Mouse (Mus musculus) embryo, embryonic 11.5 days (tissue): ENCODE measurements around the gene Sh3glb1.

ENCODE experiments used
- DNase-seq: peaks from one replicate; pipeline ENCODE4 v3.0.0-alpha.2; 2012; ENCODE audit warnings: low read depth, low spot score

The Sh3glb1 gene

GRCm38 (mm10) chr3:144715033-144715432 is 5.1 kb downstream of the Sh3glb1 start:
- DNase-seq, result no peak

GRCm38 (mm10) chr3:144714606-144715005 is 5.5 kb downstream of the Sh3glb1 start:
- no peak for DNase-seq

GRCm38 (mm10) chr3:144714126-144714525 is 6.0 kb downstream of the Sh3glb1 start:
- DNase-seq, result no peak

- no peak for DNase-seq
Observed at GRCm38 (mm10) chr3:144711607-144712206, 8.4 kb downstream of the Sh3glb1 start.

- DNase-seq, result no peak
Observed at GRCm38 (mm10) chr3:144708612-144709011, 11.5 kb downstream of the Sh3glb1 start.

- no peak for DNase-seq
Observed at GRCm38 (mm10) chr3:144703959-144704358, 16.2 kb downstream of the Sh3glb1 start.

GRCm38 (mm10) chr3:144698790-144699433 is 21.2 kb downstream of the Sh3glb1 start:
- no peak for DNase-seq

GRCm38 (mm10) chr3:144697942-144698341 is 22.2 kb downstream of the Sh3glb1 start:
- no peak for DNase-seq

- no peak for DNase-seq
Observed at GRCm38 (mm10) chr3:144697154-144697553, 23.0 kb downstream of the Sh3glb1 start.

- DNase-seq, result no peak
Observed at GRCm38 (mm10) chr3:144694941-144695340, 25.2 kb downstream of the Sh3glb1 start.

GRCm38 (mm10) chr3:144694040-144694439 is 26.1 kb downstream of the Sh3glb1 start:
- DNase-seq, result no peak

- no peak for DNase-seq
Observed at GRCm38 (mm10) chr3:144692052-144692451, 28.1 kb downstream of the Sh3glb1 start.

- peak; percentile 56 for DNase-seq
Observed at GRCm38 (mm10) chr3:144689236-144689635, 30.9 kb downstream of the Sh3glb1 start.

GRCm38 (mm10) chr3:144688284-144688683 is 31.9 kb downstream of the Sh3glb1 start:
- no peak for DNase-seq

- DNase-seq, result no peak
Observed at GRCm38 (mm10) chr3:144687618-144688017, 32.5 kb downstream of the Sh3glb1 start.

- DNase-seq, result no peak
Observed at GRCm38 (mm10) chr3:144686146-144686545, 34.0 kb downstream of the Sh3glb1 start.

- no peak for DNase-seq
Observed at GRCm38 (mm10) chr3:144683136-144683814, 36.9 kb downstream of the Sh3glb1 start.

GRCm38 (mm10) chr3:144681542-144681941 is 38.6 kb downstream of the Sh3glb1 start:
- no peak for DNase-seq

- no peak for DNase-seq
Observed at GRCm38 (mm10) chr3:144679701-144680159, 40.4 kb downstream of the Sh3glb1 start.

GRCm38 (mm10) chr3:144679137-144679536 is 41.0 kb downstream of the Sh3glb1 start:
- DNase-seq, result no peak

- DNase-seq, result no peak
Observed at GRCm38 (mm10) chr3:144677751-144678150, 42.4 kb downstream of the Sh3glb1 start.

GRCm38 (mm10) chr3:144676249-144676648 is 43.9 kb downstream of the Sh3glb1 start:
- no peak for DNase-seq

GRCm38 (mm10) chr3:144672016-144672415 is 48.1 kb downstream of the Sh3glb1 start:
- no peak for DNase-seq
